Mouse (Mus musculus): Measurements from ENCODE around the gene Ccdc6. TPM values are rescaled to one million over a fixed set of nuclear protein-coding genes. Genes with fewer than 3 reads are reported as not detected.

Ccdc6 gene
- polyA plus RNA-seq, 1 experiment from 2014 or later, result 10.0 TPM

DNA sequence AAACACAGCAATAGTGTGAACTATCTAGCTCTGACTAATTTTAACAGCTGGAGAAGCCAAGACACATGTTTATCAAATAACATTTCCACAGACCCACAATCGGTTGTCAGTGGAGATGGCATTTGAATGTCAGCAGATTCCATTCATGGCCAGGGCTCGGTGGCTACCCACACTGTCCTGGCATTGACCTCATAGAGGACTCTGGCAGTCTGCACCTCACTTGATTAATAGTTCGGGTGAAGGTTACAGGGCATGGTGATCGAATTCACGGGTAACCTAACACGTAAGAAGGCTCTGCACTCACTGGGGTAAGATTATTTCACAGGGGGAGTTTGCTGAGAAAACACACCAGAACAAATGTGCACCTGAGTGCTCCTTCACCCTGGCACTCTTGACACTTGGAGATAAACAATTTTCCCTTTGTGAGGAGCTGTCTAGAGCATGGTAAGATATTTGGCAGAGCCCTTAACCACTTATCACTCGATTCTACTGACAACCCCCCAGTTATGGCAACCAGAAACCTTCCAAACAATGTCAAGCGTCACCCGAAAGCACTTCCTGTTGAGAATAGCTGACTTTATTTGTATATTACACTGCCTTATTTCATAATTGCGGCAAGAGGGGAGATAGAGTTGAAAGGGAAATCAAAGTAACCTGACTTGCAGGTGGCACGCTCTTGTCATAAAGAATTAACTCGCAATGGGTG lies 11.5 kb upstream of the Ccdc6 start:
- ATAC-seq (ENCODE audit: low FRiP score, low TSS enrichment), result no peak
- H3K27ac ChIP-seq (replicated peaks), result no peak overlapping the region
- no peak overlapping the region for H3K9ac ChIP-seq (ENCODE audit: low read length)
- DNase-seq (ENCODE audit: low spot score), result no peak
- no peaks in the 10 kb centered on the region for H3K4me1 ChIP-seq (replicated peaks; ENCODE audit: control insufficient read depth, insufficient read depth)
- no peaks in the 10 kb centered on the region for H3K36me3 ChIP-seq (ENCODE audit: control insufficient read depth, insufficient read depth, low read length)
- no peak for TF ChIP-seq EP300 (optimal IDR thresholded peaks at IDR 0.05)
- TF ChIP-seq CTCF (IDR thresholded peaks at IDR 0.05; ENCODE audit: low read depth), result no peak
- WGBS, result 28% methylated on average over 12 of the region's 12 CpGs
- H3K27me3 ChIP-seq (ENCODE audit: control insufficient read depth, insufficient read depth, low read length), result no peaks in the 10 kb centered on the region
- H3K4me2 ChIP-seq (replicated peaks; ENCODE audit: low read depth), result no peak overlapping the region
- no peaks in the 10 kb centered on the region; the same call in 1 of the 2 replicates for H3K9me3 ChIP-seq (ENCODE audit: control insufficient read depth, low read length)
- no peak overlapping the region for H3K4me3 ChIP-seq (ENCODE audit: low read depth, low read length)

DNA sequence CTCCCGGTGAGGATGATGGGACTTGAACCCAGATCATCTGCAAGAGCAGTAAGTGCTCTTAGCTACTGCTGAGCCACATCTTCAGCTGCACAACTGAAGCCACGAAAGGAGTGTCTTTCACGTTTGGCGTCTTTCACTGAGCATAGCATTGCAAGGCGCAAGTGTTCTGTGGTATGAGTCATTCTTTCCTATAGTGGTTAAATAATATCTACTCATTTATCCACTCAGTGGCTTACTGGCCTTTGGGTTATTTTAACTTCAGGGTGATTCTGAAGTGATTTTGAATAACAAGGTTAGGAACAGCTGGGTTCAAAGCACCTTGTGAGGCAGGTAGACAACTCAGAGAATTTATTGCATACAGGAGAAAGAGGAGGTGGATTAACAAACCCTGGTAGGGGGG lies 8.1 kb upstream of the Ccdc6 start:
- Histone ChIP-seq H3K36me3 (ENCODE audit: control insufficient read depth, insufficient read depth, low read length) (no peaks in the 10 kb centered on the region), H3K4me3 (ENCODE audit: low read depth, low read length) (no peak overlapping the region), H3K27me3 (ENCODE audit: control insufficient read depth, insufficient read depth, low read length) (no peaks in the 10 kb centered on the region), H3K27ac (replicated peaks) (no peak overlapping the region), H3K4me1 (replicated peaks; ENCODE audit: control insufficient read depth, insufficient read depth) (no peaks in the 10 kb centered on the region), H3K9ac (ENCODE audit: low read length) (no peak overlapping the region), H3K9me3 (ENCODE audit: control insufficient read depth, low read length) (no peaks in the 10 kb centered on the region; the same call in 1 of the 2 replicates), H3K4me2 (replicated peaks; ENCODE audit: low read depth) (no peak overlapping the region)
- 78% methylated on average over 5 of the region's 5 CpGs for WGBS
- DNase-seq (ENCODE audit: low spot score) (no peak), ATAC-seq (ENCODE audit: low FRiP score, low TSS enrichment) (no peak)
- TF ChIP-seq CTCF (IDR thresholded peaks at IDR 0.05; ENCODE audit: low read depth) (no peak), EP300 (optimal IDR thresholded peaks at IDR 0.05) (no peak)

DNA sequence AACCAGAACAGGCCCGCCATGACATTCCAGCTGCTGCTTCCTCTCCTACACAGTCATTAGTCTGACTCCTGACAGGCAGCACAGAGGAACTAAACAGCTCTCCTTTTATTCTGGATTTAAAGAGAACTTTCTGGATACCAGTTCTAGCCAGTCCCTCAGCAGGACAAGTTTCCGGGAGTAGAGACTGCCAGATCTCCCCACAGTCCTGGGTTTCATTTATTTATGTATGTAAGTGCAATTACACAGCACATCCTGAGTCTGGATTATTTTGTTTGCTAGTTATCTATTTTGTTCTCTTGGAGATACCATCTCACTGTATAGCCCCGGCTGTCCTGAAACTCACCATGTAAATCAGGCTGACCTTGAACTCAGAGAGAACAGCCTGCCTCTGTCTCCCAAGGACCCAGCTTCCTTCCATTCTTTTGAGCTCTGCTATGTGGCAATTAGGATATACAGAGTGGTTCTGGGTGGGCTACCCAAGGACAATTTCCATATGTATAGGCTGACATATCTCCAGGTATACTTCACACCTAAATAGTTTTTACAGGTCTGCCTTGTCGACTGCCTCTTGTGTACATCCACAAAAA lies 5.0 kb upstream of the Ccdc6 start:
- Histone ChIP-seq H3K4me3 (ENCODE audit: low read depth, low read length) (no peak overlapping the region), H3K36me3 (ENCODE audit: control insufficient read depth, insufficient read depth, low read length) (no peaks in the 10 kb centered on the region), H3K27ac (replicated peaks) (no peak overlapping the region), H3K4me2 (replicated peaks; ENCODE audit: low read depth) (no peak overlapping the region), H3K9ac (ENCODE audit: low read length) (no peak overlapping the region), H3K9me3 (ENCODE audit: control insufficient read depth, low read length) (no peaks in the 10 kb centered on the region; the same call in 1 of the 2 replicates), H3K4me1 (replicated peaks; ENCODE audit: control insufficient read depth, insufficient read depth) (peaks cover 2% of the 10 kb centered on the region), H3K27me3 (ENCODE audit: control insufficient read depth, insufficient read depth, low read length) (no peaks in the 10 kb centered on the region)
- DNase-seq (ENCODE audit: low spot score) (no peak), ATAC-seq (ENCODE audit: low FRiP score, low TSS enrichment) (no peak)
- no peak for TF ChIP-seq CTCF (IDR thresholded peaks at IDR 0.05; ENCODE audit: low read depth)
- no peak for TF ChIP-seq EP300 (optimal IDR thresholded peaks at IDR 0.05)
- 62% methylated on average over 4 of the region's 4 CpGs for WGBS

DNA sequence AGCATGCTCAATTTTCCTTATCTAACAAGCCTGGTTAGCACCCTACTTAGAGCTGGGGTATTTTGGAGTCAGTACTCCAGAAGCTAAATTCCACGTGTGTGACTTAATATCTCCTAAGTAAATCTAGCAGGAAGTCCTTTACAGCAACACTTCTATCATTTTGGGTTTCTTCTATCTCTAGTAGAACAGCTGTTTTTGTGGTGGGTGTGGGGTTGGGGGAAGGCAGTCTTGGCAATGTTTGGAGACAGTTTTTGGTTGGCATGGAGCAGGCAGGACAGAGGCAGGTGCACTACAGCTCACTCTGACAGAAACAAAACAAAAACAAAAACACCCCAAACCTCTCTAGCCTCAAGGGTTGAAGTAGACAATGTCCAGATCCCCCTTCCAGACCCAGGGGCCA lies 3.1 kb upstream of the Ccdc6 start:
- Histone ChIP-seq H3K4me3 (ENCODE audit: low read depth, low read length) (no peak overlapping the region), H3K9me3 (ENCODE audit: control insufficient read depth, low read length) (no peaks in the 10 kb centered on the region), H3K36me3 (ENCODE audit: control insufficient read depth, insufficient read depth, low read length) (no peaks in the 10 kb centered on the region), H3K4me1 (replicated peaks; ENCODE audit: control insufficient read depth, insufficient read depth) (peaks cover 2% of the 10 kb centered on the region), H3K9ac (ENCODE audit: low read length) (no peak overlapping the region), H3K4me2 (replicated peaks; ENCODE audit: low read depth) (no peak overlapping the region), H3K27ac (replicated peaks) (no peak overlapping the region), H3K27me3 (ENCODE audit: control insufficient read depth, insufficient read depth, low read length) (no peaks in the 10 kb centered on the region)
- ATAC-seq (ENCODE audit: low FRiP score, low TSS enrichment), result no peak
- 33% methylated on average over 1 of the region's 1 CpGs for WGBS
- no peak for TF ChIP-seq CTCF (IDR thresholded peaks at IDR 0.05; ENCODE audit: low read depth)
- TF ChIP-seq EP300 (optimal IDR thresholded peaks at IDR 0.05), result no peak
- no peak for DNase-seq (ENCODE audit: low spot score)

DNA sequence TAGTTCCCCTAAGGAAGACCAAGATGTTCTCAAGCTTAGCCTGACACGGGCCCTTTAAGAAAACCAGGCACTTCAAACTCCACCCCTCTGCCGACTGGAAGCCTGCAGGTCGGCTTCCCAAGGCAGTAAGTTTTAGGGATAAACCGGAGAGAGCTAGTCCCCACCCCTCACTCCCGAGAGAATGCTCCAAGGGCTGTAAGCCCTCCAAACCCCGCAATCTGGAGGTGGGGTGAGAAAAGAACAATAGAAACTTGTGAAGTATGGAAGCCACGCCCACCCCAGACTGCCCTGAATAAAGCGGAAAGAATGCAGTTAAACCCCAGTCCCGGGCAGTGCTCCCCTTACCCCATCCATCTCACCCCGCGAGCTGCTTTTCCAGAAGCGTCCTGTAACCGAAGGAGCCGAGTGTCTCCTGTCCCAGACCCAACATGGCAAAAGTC lies 1.9 kb upstream of the Ccdc6 start:
- Histone ChIP-seq H3K27me3 (ENCODE audit: control insufficient read depth, insufficient read depth, low read length) (no peaks in the 10 kb centered on the region), H3K27ac (replicated peaks) (peak overlapping the region; percentile 91), H3K4me1 (replicated peaks; ENCODE audit: control insufficient read depth, insufficient read depth) (peaks cover 2% of the 10 kb centered on the region), H3K9me3 (ENCODE audit: control insufficient read depth, low read length) (no peaks in the 10 kb centered on the region), H3K36me3 (ENCODE audit: control insufficient read depth, insufficient read depth, low read length) (no peaks in the 10 kb centered on the region), H3K9ac (ENCODE audit: low read length) (peak overlapping the region; percentile 32; the same call in 1 of the 2 replicates), H3K4me2 (replicated peaks; ENCODE audit: low read depth) (peak overlapping the region; percentile 84), H3K4me3 (ENCODE audit: low read depth, low read length) (peak overlapping the region; percentile 97)
- TF ChIP-seq CTCF (IDR thresholded peaks at IDR 0.05; ENCODE audit: low read depth) (peak; percentile 29; the same call in 1 of the 2 replicates), EP300 (optimal IDR thresholded peaks at IDR 0.05) (no peak)
- ATAC-seq (ENCODE audit: low FRiP score, low TSS enrichment) (peak; percentile 4; the same call in 1 of the 2 replicates), DNase-seq (ENCODE audit: low spot score) (peak; percentile 67)
- under 1% methylated on average over 14 of the region's 14 CpGs for WGBS

All from stomach, postnatal 0 days (tissue).